Mouse (Mus musculus): Measurements from ENCODE around the gene Arhgap21. TPM values are rescaled to one million over a fixed set of nuclear protein-coding genes. Genes with fewer than 3 reads are reported as not detected.
A peak's percentile ranks its signal among the peaks of the same experiment; 100 is the strongest.

Arhgap21 gene
- 100 to 1,000 TPM; 263 to 268 TPM for total RNA-seq (2021)
- long read RNA-seq, experiment 1, partial matches to known transcripts: 15 of 56 reads
- long read RNA-seq, experiment 1, other reads (novel, unspliced or antisense): 37 of 56 reads
- long read RNA-seq, experiment 2, partial matches to known transcripts: 8 of 30 reads
- long read RNA-seq, experiment 2, other reads (novel, unspliced or antisense): 20 of 30 reads

DNA sequence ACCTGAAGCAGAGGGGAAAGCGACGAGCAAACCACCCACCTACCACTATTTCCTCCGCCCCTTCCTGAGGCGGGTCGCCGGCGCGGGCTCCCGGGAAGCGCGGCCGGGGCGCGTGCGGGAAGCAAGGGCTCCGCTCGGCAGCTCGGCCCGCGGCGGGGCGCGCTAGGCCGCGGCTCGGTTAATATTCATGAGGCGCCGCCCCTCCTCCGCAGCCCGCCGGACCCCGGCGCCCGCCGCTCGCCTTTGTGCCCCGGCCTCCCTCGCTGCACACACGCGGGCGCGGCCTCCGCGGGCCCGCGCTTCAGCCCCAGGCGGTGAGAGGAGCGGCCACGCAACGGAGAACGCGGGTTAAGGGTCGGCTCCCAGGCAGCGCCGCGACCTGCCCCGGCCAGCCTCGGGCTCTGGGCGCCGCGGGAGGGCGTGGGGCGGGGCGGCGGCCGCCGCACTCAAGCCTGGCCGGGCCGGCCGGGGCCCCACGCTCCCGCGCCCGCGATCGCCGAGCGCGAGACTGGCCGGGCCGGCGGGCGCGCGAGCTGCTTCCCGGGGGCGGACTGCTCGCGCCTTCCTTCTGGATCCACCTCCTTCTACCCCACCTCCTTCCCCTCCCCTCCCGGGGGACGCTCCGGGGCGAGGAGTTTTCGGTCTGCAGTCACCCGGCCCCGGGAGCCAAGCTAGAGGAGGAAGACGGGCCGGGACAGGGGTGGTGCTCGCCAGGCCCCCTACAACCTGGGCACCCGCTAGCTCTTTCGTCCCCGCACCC is at the start of gene Arhgap21:
Gene Arhgap21 (minus strand): TSS at position 441 of the 760 bp plus-strand sequence.
- peak; percentile 75 to 84 for DNase-seq (ENCODE audit: low spot score in 2 of 2)

DNA sequence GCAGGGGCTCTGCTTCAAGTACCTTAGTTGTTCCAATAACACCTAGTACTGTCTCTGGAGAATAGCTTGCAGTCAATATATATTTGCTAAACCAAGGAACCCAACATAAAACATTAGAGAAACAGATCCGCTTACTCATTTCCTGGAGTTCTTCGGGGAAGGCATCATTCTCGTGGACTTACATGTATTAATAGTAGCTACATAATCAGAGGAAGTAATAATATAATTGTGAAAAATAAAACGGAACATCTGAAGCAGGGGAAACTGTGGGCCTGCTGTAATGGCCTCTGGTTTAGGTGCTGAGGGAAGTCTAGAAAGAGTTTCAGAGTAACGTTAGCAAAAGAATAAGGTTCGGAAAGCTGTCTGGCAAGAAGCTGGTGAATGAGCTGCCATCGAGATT is 47.9 kb upstream of the Arhgap21 start:
- no peak for DNase-seq (ENCODE audit: low spot score in 2 of 2)

DNA sequence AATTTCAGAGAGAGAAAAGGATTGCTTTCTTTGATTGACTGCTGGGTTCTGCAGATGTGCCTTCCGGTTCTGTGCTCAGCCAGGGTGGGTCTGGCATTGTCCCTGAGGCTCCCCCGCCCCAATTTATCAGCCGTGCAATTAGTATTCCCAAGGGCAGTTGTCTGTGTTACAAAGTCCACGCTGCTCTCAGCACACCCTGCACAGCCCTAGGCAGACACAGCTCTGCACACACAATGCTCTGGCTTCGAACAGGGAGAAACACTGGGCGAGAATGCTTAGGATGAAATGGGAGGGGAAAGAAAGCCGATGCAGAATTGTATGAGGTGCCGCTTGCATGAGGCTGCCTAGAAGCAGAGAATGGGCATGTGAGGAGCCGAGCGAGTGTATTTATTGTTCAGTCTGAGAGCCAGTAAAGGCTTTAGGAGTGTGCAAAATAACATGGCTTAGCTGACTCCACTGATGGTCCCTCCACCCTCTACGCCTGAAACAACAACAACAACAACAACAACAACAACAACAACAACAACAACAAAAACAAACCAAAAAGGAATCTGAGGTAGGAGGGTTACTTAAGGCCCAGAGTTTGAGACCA is 42.2 kb upstream of the Arhgap21 start:
- no peak for DNase-seq (ENCODE audit: low spot score in 2 of 2)

DNA sequence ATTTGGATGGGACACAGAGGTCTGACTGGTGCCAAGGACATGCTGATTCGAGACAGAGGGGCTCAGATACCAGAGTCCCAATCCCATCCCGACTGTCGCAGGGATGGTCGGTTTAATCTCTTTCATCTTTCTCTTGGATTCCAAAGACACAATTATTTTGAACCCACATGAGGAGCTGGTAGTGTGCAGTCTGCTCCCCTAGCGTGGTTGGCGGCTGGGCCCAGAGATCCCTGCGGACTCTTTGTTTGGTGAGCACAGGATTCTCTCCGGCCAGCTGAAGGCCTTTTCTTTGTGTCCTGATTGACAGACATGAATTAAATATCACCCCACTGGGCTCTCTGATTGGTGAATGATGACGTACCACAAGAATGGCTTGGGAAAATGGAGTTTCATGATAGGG is 41.5 kb upstream of the Arhgap21 start:
- DNase-seq (ENCODE audit: low spot score in 2 of 2): no peak

DNA sequence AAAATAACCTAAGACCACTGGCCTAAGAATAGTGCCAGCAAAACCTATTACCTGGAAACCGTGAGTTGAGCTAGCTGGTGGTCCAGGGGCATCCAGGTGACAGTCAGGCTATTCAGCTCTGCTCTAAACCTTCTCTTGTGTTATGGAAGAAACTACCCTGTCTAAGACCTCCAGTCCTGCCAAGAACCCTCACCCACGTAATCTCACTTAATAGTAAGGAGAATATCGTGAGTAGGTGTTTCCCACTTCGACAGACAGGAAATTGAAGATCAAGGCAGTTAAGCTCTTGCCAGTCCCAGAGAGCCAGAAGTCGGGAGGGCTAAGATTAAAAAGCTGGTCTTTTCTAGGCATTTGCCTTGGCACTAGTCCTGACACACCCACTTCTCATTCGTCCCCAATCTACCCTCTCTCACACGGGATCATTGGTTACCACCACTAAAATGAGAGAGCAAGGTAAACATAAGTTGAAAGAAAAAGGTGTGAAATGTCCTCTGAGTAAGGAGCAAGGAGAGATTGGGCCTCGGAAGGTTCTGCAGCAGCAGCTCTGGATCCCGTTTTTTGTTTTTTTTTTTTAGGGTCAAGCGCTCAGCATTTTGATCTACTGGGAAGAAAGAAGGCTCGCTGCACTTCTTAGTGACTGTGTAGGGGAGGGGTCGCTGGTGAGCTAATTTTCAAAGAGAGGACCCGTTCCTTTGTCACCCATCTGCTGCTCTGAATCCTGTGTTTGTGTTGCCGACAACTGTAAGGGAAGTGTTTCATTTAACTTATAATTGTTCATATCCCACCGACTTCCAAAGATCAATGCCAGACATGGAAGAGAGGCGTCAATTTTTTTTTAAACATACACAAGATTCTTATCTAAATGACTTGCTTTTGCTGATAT is 40.8 kb upstream of the Arhgap21 start:
- no peak for DNase-seq (ENCODE audit: low spot score in 2 of 2)

DNA sequence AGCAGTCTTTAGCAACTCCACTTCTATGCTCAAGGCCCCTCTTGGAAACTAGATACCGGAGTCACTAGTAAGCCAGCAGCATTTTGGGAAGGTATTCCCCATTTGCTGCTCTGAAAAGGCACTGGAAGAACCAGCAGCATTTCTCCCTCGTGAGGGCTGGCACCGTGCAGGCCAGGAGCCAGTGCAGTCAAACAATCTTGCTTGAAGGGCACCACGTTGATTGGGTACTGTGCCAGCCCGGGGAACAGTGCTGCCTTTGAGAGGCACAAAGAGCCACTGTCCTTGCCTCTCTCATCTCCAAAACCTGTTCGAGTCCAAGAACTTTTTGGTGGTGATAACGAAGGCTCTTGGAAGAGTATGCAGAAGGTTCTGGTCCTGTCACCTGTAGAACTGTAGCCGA is 33.9 kb upstream of the Arhgap21 start:
- DNase-seq (ENCODE audit: low spot score in 2 of 2): peak; percentile 47 to 49

DNA sequence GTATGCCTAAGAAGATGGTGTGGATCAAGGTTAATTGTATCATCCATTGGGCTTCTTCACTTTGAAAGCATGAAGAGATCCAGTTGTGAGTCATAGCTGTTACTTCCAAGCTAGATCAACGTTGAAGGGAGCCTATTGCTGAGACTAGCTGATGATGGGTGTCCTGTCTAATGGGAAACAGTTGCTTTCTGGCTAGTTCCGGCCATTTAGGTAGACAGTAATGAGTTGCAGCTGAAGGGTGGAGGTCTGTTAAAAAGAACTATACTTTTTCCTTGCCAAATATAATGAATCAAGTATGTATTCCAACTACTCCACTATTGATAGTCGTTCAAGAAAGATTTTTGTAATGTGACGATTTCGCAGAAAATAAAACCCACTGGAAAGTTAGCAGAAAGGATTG is 32.5 kb upstream of the Arhgap21 start:
- no peak for DNase-seq (ENCODE audit: low spot score in 2 of 2)

DNA sequence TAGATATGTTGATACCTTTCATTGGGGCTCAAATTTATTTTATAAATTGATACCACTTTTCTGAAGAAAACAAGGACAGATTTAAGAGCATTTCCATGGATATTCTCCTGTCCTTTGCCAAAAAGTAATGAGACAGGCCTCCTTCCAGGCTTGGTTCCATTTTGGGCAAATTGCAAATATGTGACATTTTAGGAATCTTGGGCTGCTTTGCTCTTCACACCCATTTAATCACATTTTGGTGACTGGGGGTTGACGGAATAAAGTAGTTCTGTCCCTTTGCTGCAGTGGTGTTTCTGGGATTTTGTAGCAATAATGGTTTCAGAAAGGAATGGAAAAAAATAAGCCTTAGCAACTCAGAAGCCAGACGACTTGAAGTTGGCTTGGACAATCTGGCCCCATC is 26.9 kb upstream of the Arhgap21 start:
- no peak for DNase-seq (ENCODE audit: low spot score in 2 of 2)

DNA sequence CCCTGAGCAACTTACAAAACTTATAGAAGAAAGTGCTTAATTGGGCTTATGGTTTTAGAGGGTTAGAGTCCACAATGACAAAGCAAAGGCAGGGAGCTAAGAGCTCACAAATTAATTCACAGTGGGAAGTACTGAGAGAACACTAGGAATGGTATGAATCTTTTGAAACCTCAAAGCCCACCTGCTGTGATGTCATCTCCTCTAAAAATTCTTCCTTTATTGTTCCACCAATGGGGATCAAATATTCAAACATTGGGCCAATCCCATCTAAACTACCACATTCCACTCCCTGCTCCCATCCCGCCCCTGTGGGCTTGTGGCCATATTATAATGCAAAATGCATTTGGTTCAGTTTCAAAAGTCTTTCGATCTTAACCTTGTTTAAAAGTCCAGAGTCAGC is 22.8 kb upstream of the Arhgap21 start:
- DNase-seq (ENCODE audit: low spot score in 2 of 2): no peak

DNA sequence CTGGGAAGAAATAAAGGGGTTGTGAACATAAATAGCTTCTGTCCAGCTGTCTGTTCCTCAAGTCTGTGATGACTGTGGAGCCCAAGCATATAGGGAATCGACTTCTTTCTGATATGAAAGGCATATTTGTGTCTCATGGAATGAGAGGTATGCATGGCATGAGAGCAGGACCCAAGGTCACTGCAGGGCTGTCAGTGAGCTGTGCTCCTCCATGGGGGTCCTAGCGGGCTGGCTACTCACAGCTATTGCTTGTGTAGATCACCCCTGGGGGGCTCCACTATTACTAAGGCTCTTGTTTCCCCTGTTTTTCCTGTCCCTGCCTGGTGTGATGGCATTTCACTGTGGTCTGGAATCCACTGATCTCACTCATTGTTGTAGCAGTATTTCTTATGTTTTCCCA is 22.2 kb upstream of the Arhgap21 start:
- no peak for DNase-seq (ENCODE audit: low spot score in 2 of 2)

DNA sequence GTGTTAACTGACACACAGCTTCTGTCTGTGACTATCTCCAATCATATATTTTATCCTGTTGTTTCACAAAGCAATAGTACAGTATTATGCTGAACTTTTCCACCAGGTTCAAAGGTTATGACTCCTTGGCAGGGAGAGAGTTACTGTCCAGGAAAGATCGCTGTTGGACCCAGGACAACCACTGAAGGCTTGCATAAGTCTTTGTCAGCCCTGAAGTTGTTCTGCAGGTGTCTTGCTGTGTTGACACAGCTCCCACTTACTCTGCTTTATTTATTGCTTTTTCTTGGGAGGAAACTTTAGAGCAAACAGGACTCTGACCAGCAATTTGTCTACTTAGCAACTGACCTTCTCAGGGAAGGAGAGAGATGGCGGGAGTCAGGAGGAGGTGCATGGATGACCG is 21.4 kb upstream of the Arhgap21 start:
- no peak for DNase-seq (ENCODE audit: low spot score in 2 of 2)

DNA sequence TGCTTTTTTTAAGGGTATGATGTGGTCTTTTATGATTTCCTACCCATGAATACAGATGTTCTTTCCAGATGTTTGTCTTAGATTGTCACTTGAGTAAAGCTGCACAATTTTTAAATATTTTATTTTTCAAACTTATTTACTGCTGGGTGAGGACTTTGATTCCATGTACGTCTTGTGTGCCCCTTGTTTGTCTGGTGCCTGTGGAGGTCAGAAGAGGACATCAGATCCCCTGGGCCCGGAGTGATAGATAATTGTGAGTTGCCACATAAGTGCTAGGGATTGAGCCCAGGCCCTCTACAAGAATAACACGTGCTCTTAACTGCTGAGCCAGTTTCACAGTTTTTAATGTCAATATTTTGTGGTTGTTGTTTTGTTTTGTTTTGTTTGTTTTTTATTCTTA is 19.1 kb upstream of the Arhgap21 start:
- DNase-seq (ENCODE audit: low spot score in 2 of 2): no peak

DNA sequence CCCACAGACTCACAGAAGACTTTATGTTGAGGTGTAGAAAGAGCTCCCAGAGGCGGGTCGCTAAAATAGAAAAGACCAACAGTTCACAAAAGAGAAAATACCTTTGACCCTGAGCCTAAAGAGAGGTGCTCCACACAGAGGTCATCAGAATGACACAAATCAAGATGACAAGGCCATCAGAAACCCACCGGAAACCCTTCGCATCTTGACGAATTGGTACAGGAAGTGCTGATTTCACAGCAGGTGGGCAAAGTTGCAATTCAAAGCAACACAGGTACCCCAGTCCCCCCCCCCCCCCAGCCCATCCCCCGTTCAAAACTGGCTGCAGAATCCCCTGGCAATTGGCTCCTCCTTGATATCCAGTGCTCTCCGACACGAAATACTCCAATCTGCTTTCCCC is 10.0 kb upstream of the Arhgap21 start:
- no peak for DNase-seq (ENCODE audit: low spot score in 2 of 2)

DNA sequence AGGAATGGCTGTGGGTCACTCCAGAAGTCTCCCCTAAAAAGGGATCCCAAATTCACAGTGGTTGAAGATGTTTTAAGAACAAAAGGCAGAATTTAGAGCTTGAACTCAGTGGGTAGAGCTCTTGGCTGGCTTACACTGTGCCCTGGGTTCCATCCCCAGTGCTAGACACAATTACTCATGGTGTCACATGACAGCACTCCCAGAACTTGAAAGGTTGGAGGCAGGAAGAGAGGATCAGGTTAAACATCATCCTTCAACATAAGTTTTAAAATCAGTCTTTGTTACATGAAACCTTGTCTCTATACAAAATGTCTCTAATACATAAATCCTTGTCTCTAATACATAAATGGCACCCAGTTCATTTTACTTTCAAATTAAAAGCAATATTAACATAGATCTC is 8.4 kb upstream of the Arhgap21 start:
- DNase-seq (ENCODE audit: low spot score in 2 of 2): no peak

DNA sequence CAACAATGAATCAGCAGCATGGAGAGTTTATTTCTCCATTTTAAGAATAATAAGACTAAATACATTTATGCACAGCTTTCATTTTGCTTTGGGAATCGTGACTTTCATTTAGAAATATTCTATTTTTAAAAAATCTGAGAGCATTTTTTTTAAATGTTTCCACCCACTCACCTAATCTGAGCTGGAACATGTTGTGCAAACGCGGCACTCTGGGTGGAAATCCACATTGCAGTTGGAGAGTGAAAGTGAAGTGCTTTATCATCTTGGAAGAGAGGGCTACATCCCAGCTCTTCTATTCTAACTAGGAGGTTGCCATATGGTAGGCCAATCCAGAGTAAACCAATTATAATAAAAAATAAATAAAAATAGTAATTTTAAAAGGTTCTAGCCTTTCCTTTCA is 4.8 kb upstream of the Arhgap21 start:
- peak; percentile 61 to 63 for DNase-seq (ENCODE audit: low spot score in 2 of 2)

DNA sequence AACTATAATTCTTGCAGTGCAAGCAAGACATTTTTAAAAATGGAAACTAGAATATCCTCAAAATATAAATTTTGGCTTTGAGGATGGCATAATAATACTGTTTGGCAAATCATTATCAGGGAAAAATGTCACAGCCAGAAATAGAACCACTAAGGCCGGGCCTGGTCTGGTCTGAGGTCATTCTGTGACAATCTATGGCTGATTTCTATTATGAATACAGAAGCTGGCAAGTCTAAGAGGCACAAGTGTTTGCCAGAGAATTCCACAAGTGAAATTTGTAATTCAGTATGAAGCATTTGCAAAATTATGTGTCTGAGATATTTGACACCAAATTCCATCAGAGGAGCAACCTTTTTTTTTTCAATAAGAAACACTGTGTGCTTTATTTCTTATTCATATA is 3.5 kb upstream of the Arhgap21 start:
- DNase-seq (ENCODE audit: low spot score in 2 of 2): no peak

DNA sequence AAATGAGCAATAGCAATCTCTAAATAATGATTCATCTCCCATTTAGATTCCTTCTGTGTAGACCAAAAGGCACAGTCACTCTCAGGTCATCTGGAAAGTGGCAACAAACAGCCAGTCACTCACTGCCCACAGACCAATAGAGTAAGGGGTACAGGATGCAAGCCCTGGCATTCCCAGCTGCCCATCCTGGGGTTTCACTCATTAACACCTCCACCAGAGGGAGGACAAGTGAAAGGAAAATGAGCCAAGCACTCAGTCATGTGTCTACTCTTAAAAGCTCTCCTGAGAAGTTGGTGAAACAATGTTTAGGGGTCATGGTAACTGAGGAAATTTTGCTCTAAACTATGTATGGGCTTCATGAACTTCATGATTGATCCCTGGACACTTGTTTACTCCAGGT is 2.9 kb upstream of the Arhgap21 start:
- no peak for DNase-seq (ENCODE audit: low spot score in 2 of 2)

DNA sequence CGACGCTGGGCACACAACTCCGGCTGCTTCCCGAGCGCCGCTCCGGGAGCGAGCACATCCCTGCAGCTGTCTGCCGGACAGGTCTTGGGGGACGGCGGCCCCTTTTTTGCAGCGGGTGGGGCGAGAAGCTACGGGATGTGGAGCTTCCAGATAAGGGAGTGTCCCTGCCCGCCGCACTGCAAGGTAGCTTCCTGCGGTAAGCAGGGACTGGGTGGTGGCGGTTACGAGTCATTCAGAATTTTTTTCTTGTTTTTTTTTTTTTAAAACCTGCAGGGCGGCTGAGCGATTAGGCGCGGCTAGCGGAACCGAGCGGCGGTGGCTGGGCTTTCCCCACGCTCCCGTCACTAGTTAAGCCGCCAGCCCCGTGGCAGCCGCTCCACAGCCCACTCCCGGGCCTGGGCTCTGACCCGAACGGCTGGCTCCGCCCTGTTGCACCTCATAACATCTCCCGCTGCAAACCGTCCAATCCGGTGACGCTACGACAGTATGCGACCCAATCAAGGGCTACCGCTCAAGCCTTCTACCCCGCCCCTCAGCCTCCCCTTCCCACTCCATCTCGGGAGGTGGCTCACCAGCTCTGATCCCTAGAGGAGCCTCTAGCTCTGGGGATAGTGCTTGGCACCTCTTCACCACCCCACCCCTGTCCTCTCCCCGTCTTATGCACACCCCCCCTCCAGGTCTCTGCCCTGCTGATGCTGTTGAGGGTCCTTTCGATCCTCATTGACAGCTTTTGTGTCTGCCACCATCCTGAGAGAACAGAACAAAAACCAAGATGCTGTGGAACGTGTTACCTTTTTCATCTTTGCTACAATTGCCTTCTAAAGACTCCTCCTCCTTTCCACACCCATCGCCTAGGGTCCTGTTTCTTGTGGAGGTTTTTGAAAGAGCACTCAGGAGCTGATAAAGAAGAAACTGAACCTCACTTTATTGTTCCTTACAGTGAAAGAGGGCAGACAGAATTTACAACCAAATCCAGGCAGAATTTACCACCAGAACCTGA is 820 bp upstream of the Arhgap21 start:
- DNase-seq (ENCODE audit: low spot score in 2 of 2): peak; percentile 95 to 97

DNA sequence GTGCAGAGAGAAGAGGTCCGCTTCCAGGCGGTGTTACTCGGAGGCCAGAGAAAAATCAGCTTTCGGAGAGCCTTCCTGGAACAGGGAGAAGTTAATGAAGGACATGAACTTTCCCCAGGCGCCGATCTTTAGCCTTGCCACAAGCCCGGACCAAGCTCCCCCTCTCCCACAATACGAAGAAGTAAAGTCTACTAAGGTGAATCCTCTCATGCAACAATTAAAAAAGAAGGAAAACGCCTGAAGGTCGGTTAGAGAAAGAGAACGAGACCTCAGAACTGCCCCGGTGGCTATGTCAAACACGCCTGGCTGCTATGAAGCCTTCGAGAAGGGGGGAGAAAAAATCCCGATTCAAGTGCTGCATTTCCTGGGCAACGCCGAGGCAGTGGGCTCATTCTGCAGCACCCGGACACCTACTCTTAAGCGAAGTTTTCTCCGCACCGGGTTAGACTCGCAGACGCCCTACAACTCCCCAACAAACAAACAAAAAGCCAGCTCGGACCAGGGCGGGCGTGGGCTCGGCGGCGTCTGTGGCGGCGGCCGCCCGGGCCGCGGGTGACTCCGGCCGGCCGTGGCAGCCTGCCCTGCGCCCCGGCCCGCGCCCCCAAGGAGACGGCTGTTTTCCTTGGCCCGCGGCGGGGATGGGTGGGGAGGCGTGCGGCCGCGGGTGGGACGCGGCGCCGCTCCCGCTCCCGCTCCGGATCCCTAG is 882 bp downstream of the Arhgap21 start:
- DNase-seq (ENCODE audit: low spot score in 2 of 2): peak; percentile 26 to 29

Measured in left cerebral cortex, adult 18-20 months (tissue).